Mouse (Mus musculus) central nervous system, embryonic 18 days (tissue): Measurements from ENCODE around the gene Pcgf6. TPM values are rescaled to one million over a fixed set of nuclear protein-coding genes. Genes with fewer than 3 reads are reported as not detected.

Experiments
- polyA plus RNA-seq: library from polyadenylated mRNA; depleted of rRNA; stranded (reverse); fragments of >200 nt; gene quantifications from 2 replicates; pipeline ENCODE4 v1.2.3, GENCODE M21; 2012; rRNA removed

Pcgf6 gene
- polyA plus RNA-seq = 79.2 and 86.3 TPM in 2 replicates

DNA sequence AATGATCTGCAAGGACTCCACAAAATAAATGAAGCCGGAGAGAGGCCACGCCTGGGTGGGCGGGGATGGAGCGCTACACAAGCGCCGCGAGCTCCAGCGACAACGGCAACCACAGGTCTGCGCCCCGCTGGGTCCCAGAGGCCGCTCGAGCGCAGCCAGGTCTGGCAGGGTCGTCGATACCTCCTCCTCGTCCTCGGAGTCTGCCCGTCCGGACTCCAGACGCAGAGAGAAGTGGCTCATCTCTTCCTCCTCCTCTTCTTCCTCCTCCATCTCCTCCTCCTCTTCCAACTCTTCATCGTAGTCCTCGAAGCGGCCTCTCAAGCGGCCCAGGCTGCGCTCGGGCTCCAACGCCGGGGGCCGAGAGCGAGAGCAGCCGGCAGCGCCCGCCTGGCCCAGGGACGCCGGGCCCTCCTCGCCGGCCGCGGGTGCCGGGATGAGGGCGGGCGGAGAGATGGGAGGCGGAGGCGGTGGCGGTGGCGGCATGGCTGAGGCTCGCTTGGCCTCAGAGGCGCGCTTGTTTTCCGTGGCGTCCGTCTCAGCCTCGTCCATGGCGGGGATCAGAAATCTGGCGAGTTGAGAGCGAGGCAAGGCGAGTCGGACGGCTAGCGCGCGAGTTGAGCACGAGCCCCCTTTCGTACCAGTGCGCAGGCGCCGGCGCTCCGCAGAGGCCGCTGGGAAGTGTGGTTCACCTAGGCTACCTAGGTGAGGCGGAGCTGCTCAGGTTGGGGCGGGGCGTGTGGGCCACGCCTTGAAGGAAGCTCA lies at the start of gene Pcgf6:
Pcgf6 (minus strand) TSS at position 636 of the 762 bp plus-strand sequence.

DNA sequence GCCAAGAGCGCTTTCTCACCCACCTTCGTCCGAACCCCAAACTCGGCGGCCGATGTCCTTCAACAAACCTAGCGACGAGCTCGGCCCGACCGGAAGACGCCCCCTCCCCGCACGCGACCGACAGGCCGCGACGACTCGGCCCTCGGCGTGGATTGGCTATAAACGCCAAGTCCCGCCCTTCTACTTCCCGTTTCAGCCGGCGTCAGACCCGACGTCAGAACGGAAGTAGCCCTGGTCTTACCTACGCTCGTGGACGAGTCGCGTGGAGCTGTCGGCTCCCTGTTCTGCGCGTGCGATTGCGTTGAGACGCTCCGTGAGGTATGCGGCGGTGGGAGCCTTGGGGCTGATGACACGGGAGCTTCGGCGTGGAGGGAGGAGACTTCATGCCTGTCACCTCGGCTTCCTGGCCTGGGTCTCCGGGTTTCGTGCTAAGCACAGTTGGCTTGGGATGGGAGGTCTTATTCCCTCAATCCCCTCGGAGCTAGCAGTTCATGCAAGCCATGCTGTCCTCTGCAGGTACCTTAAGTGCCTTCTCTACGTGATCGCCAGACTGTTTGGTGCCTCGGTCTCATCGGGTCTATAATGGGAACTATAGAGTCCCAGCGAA lies 39.9 kb upstream of the Pcgf6 start, which contains the start of the genes Usmg5 and Pdcd11:
Usmg5 (minus strand) TSS at position 98 of the 607 bp plus-strand sequence.
Pdcd11 (plus strand) TSS at position 219 of the 607 bp plus-strand sequence.

DNA sequence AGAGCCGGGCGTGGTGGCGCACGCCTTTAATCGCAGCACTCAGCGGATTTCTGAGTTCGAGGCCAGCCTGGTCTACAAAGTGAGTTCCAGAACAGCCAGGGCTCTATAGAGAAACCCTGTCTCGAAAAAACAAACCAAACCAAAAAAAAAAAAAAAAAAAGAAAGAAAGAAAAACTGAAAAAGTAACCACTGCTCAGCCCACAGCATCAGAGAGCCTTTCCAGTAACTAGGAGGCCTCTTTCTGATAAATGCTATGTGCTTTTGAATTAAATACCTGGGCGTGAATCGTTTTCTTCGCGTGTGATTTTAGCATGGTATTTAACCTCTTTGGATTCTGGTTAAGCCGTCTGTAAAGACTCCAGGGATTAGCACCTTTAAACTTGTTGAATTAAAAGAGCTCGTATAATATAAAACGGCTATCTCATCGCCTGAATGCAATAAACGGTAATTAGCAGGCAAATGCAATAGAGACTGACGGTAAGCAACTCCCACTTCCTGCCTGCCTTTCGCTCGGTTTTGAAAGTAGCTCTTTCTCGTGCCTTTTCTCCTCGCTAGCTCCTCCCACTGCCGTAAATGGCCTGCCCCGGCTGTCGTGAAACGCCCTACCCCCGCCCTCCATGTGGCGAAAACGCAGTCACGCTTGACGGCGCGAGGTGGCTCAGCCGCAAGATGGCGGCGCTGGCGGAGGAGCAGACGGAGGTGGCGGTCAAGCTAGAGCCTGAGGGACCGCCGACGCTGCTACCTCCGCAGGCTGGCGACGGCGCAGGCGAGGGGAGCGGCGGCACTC lies 16.6 kb upstream of the Pcgf6 start, which contains the start of gene Taf5:
Taf5 (plus strand) TSS at position 651 of the 787 bp plus-strand sequence.

DNA sequence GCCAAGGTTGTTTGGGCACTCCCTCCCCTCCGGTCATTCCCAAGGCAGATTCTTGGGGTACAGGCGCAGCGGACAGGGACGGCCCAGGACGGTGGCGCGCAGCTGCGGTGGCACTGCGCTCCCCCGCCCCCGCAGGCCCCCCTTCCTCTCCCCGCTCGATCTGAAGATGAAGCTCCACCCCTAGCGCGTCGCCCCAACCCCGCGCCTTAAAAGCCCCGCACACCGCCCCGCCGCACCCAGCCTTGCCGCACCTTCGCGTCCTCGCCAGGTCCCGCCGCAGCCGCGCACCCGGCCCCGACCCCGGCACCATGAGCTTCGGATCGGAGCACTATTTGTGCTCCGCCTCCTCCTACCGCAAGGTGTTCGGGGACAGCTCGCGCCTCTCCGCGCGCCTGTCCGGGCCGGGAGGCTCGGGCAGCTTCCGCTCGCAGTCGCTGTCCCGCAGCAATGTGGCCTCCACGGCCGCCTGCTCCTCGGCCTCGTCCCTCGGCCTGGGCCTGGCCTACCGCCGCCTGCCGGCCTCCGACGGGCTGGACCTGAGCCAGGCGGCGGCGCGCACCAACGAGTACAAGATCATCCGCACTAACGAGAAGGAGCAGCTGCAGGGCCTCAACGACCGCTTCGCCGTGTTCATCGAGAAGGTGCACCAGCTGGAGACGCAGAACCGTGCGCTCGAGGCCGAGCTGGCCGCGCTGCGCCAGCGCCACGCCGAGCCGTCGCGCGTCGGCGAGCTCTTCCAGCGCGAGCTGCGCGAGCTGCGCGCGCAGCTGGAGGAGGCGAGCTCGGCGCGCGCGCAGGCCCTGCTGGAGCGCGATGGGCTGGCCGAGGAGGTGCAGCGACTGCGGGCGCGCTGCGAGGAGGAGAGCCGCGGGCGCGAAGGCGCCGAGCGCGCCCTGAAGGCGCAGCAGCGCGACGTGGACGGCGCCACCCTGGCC lies 36.0 kb downstream of the Pcgf6 start, which contains the start of the genes Ina and Nt5c2:
Ina (plus strand) TSS at position 252 of the 935 bp plus-strand sequence.
Nt5c2 (minus strand) TSS at position 707 of the 935 bp plus-strand sequence.

Other genes starting within 250 kb of the Pcgf6 start
- gene Ina, start 36.2 kb downstream of the Pcgf6 start, polyA plus RNA-seq = 300 and 304 TPM in 2 replicates
- gene Nt5c2, start 35.8 kb downstream of the Pcgf6 start, polyA plus RNA-seq = 47.3 and 49.5 TPM in 2 replicates
- gene Taf5, start 16.8 kb upstream of the Pcgf6 start, polyA plus RNA-seq = 8.5 and 9.1 TPM in 2 replicates
- 933 and 1,086 TPM in 2 replicates for gene Usmg5, start 39.7 kb upstream of the Pcgf6 start, polyA plus RNA-seq
- gene Pdcd11, start 39.9 kb upstream of the Pcgf6 start, polyA plus RNA-seq = 14.9 and 15.4 TPM in 2 replicates
- gene Calhm2, start 87.4 kb upstream of the Pcgf6 start, polyA plus RNA-seq = 1.3 and 1.5 TPM in 2 replicates
- gene Calhm1, start 93.3 kb upstream of the Pcgf6 start, polyA plus RNA-seq = not detected in 2 replicates
- gene Calhm3, start 106.9 kb upstream of the Pcgf6 start, polyA plus RNA-seq = not detected in 2 replicates
- gene Neurl1a, start 127.9 kb upstream of the Pcgf6 start, polyA plus RNA-seq = 22.0 and 24.4 TPM in 2 replicates